Mouse (Mus musculus): ENCODE measurements at regions not wholly inside any gene's neighbourhood (a gene's known extent, or its start where the extent isn't known, plus 50 kb on each side); places are given as distances from the start of the nearest gene placed in this dataset.

DNA sequence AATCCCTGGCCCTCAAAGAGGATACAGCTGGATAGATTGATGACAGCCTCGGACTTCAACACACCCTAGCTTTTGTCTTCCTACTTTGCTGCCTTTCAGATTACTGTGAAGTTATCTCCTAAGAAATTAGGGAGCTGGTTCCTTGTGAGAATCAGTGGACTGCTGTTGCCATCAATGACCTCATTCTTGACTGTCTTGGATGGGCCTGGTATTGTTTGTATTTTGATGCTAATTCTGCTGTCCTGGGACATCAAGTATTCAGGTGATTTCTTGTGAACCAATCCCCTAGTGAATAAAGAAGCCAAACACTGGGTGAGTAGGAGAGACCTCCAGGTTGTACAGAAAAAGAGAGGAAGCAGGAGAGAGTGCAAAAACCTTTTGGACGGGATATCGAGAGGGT, 305.3 kb upstream of the Impad1 start:
- H3K4me3 ChIP-seq (ENCODE audit: low read length), result no peak overlapping the region
- no peak for ATAC-seq
- H3K27me3 ChIP-seq (replicated peaks; ENCODE audit: control insufficient read depth, insufficient read depth, low read length), result no peaks in the 10 kb centered on the region
- WGBS, result 96% methylated on average over 3 of the region's 3 CpGs
- H3K9ac ChIP-seq (ENCODE audit: low read depth, low read length), result no peak overlapping the region
- no peaks in the 10 kb centered on the region for H3K36me3 ChIP-seq (ENCODE audit: control insufficient read depth, insufficient read depth, low read length)
- no peak overlapping the region for H3K27ac ChIP-seq (ENCODE audit: low read depth, low read length)
- H3K4me2 ChIP-seq (ENCODE audit: low read length), result no peak overlapping the region
- H3K9me3 ChIP-seq (ENCODE audit: control insufficient read depth, low read length), result no peaks in the 10 kb centered on the region
- no peaks in the 10 kb centered on the region for H3K4me1 ChIP-seq (ENCODE audit: control insufficient read depth, insufficient read depth, low read depth, low read length)

- H3K4me2 ChIP-seq (ENCODE audit: low read length), result no peak overlapping the region
- H3K27ac ChIP-seq (ENCODE audit: low read depth, low read length), result no peak overlapping the region
- no peak overlapping the region for H3K4me3 ChIP-seq (ENCODE audit: low read length)
- no peaks in the 10 kb centered on the region for H3K9me3 ChIP-seq (ENCODE audit: control insufficient read depth, low read length)
- no peak overlapping the region for H3K9ac ChIP-seq (ENCODE audit: low read depth, low read length)
- ATAC-seq, result no peak
- no peaks in the 10 kb centered on the region for H3K36me3 ChIP-seq (ENCODE audit: control insufficient read depth, insufficient read depth, low read length)
- 41% methylated on average over 3 of the region's 3 CpGs for WGBS
- H3K4me1 ChIP-seq (ENCODE audit: control insufficient read depth, insufficient read depth, low read depth, low read length), result no peaks in the 10 kb centered on the region
- no peaks in the 10 kb centered on the region for H3K27me3 ChIP-seq (replicated peaks; ENCODE audit: control insufficient read depth, insufficient read depth, low read length)
These were observed 285.6 kb upstream of the Impad1 start for GRCm38 (mm10) chr4:5078723-5079122.

- 89% methylated on average over 1 of the region's 1 CpGs for WGBS
- no peaks in the 10 kb centered on the region for H3K9me3 ChIP-seq (ENCODE audit: control insufficient read depth, low read length)
- H3K27me3 ChIP-seq (replicated peaks; ENCODE audit: control insufficient read depth, insufficient read depth, low read length), result no peaks in the 10 kb centered on the region
- H3K4me2 ChIP-seq (ENCODE audit: low read length), result no peak overlapping the region
- no peaks in the 10 kb centered on the region for H3K36me3 ChIP-seq (ENCODE audit: control insufficient read depth, insufficient read depth, low read length)
- H3K4me1 ChIP-seq (ENCODE audit: control insufficient read depth, insufficient read depth, low read depth, low read length), result no peaks in the 10 kb centered on the region
- H3K4me3 ChIP-seq (ENCODE audit: low read length), result no peak overlapping the region
- no peak overlapping the region for H3K9ac ChIP-seq (ENCODE audit: low read depth, low read length)
- no peak overlapping the region for H3K27ac ChIP-seq (ENCODE audit: low read depth, low read length)
- ATAC-seq, result no peak
These were observed 281.6 kb upstream of the Impad1 start for GRCm38 (mm10) chr4:5074754-5075153.

DNA sequence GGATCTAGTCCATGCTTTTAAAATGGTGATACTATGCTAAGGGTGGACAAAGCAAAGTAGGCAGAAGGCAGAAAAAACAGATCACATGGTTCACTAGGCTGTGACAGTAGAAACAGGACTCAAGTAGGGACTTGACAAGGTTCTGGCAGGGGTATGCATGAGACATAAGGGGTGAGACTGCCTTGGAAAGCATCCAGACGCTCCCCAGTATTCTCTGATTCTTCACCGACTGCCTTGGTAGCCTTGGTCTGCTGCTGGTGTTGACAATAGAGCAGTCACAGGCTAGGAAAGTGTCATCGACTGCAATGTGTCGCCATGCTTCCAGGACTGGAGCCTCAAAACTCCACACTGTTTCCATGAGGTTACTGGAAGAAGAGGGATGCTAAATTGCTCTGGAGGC, 278.1 kb upstream of the Impad1 start:
- H3K4me3 ChIP-seq (ENCODE audit: low read length), result no peak overlapping the region
- no peaks in the 10 kb centered on the region for H3K4me1 ChIP-seq (ENCODE audit: control insufficient read depth, insufficient read depth, low read depth, low read length)
- no peak overlapping the region for H3K27ac ChIP-seq (ENCODE audit: low read depth, low read length)
- no peak overlapping the region for H3K4me2 ChIP-seq (ENCODE audit: low read length)
- H3K27me3 ChIP-seq (replicated peaks; ENCODE audit: control insufficient read depth, insufficient read depth, low read length), result no peaks in the 10 kb centered on the region
- no peaks in the 10 kb centered on the region for H3K9me3 ChIP-seq (ENCODE audit: control insufficient read depth, low read length)
- H3K36me3 ChIP-seq (ENCODE audit: control insufficient read depth, insufficient read depth, low read length), result no peaks in the 10 kb centered on the region
- H3K9ac ChIP-seq (ENCODE audit: low read depth, low read length), result no peak overlapping the region
- 70% methylated on average over 4 of the region's 4 CpGs for WGBS
- ATAC-seq, result peak; percentile 34; the same call in 1 of the 2 replicates

GRCm38 (mm10) chr4:5059290-5059955, 266.3 kb upstream of the Impad1 start:
- H3K27ac ChIP-seq (ENCODE audit: low read depth, low read length), result no peak overlapping the region
- WGBS, result 13% methylated on average over 2 of the region's 2 CpGs

GRCm38 (mm10) chr4:5029929-5030328, 236.8 kb upstream of the Impad1 start:
- Histone ChIP-seq H3K4me2 (ENCODE audit: low read length) (no peak overlapping the region), H3K9me3 (ENCODE audit: control insufficient read depth, low read length) (no peaks in the 10 kb centered on the region), H3K9ac (ENCODE audit: low read depth, low read length) (no peak overlapping the region), H3K27ac (ENCODE audit: low read depth, low read length) (no peak overlapping the region), H3K4me3 (ENCODE audit: low read length) (no peak overlapping the region), H3K4me1 (ENCODE audit: control insufficient read depth, insufficient read depth, low read depth, low read length) (no peaks in the 10 kb centered on the region), H3K27me3 (replicated peaks; ENCODE audit: control insufficient read depth, insufficient read depth, low read length) (no peaks in the 10 kb centered on the region), H3K36me3 (ENCODE audit: control insufficient read depth, insufficient read depth, low read length) (no peaks in the 10 kb centered on the region)
- no peak for ATAC-seq
- WGBS, result 65% methylated on average over 2 of the region's 2 CpGs

More at GRCm38 (mm10) chr4:5059290-5059955, 266.3 kb upstream of the Impad1 start:
- no peak overlapping the region for H3K4me3 ChIP-seq (ENCODE audit: low read length)
- no peaks in the 10 kb centered on the region for H3K9me3 ChIP-seq (ENCODE audit: control insufficient read depth, low read length)
- H3K27me3 ChIP-seq (replicated peaks; ENCODE audit: control insufficient read depth, insufficient read depth, low read length), result no peaks in the 10 kb centered on the region
- ATAC-seq, result peak; percentile 73; the same call in 1 of the 2 replicates
- H3K9ac ChIP-seq (ENCODE audit: low read depth, low read length), result no peak overlapping the region
- no peak overlapping the region for H3K4me2 ChIP-seq (ENCODE audit: low read length)
- no peaks in the 10 kb centered on the region for H3K4me1 ChIP-seq (ENCODE audit: control insufficient read depth, insufficient read depth, low read depth, low read length)
- H3K36me3 ChIP-seq (ENCODE audit: control insufficient read depth, insufficient read depth, low read length), result no peaks in the 10 kb centered on the region

- no peaks in the 10 kb centered on the region for H3K27me3 ChIP-seq (replicated peaks; ENCODE audit: control insufficient read depth, insufficient read depth, low read length)
- no peak for ATAC-seq
- H3K4me1 ChIP-seq (ENCODE audit: control insufficient read depth, insufficient read depth, low read depth, low read length), result no peaks in the 10 kb centered on the region
- H3K9me3 ChIP-seq (ENCODE audit: control insufficient read depth, low read length), result no peaks in the 10 kb centered on the region
- H3K27ac ChIP-seq (ENCODE audit: low read depth, low read length), result no peak overlapping the region
- H3K36me3 ChIP-seq (ENCODE audit: control insufficient read depth, insufficient read depth, low read length), result no peaks in the 10 kb centered on the region
- 87% methylated on average over 4 of the region's 4 CpGs for WGBS
- no peak overlapping the region for H3K9ac ChIP-seq (ENCODE audit: low read depth, low read length)
- no peak overlapping the region for H3K4me2 ChIP-seq (ENCODE audit: low read length)
- H3K4me3 ChIP-seq (ENCODE audit: low read length), result no peak overlapping the region
These were observed 194.3 kb upstream of the Impad1 start for GRCm38 (mm10) chr4:4987491-4987890.

DNA sequence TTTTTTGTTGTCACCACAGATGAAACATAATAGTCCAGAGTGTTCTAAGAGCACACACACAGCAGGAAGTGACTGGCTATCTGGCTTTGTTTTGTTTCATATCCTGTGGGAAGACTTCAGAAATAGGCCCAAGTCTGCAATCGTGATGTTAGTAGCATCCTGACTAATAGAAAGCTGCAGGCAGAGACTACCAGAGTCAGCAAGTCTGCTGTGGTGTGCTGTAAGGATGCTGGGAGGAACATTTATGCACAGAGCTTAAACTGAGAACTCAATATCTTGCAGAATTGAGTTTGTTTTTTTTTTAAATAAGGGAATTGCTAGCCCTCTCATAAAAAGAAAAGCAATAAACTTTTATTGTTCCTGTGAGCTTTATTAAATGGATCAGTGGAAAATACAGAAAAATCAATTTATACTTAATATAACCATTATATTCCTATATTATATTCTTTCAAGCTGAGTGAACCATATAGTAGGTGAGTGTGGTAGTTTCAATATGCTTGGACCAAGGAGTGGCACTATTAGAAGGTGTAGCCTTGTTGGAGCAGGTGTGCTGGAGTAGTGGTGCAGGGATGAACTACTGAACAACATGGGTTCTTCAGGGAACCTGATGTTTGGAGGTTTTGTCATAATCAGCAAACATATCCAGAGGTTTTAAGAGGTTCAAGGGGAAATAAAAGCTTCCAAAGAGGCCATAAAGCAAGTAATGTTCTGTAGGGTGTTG, 190.5 kb upstream of the Impad1 start:
- ATAC-seq, result peak; percentile 65
- Histone ChIP-seq H3K4me1 (ENCODE audit: control insufficient read depth, insufficient read depth, low read depth, low read length) (no peaks in the 10 kb centered on the region), H3K27me3 (replicated peaks; ENCODE audit: control insufficient read depth, insufficient read depth, low read length) (no peaks in the 10 kb centered on the region), H3K36me3 (ENCODE audit: control insufficient read depth, insufficient read depth, low read length) (no peaks in the 10 kb centered on the region), H3K27ac (ENCODE audit: low read depth, low read length) (no peak overlapping the region), H3K9ac (ENCODE audit: low read depth, low read length) (no peak overlapping the region), H3K4me2 (ENCODE audit: low read length) (no peak overlapping the region), H3K9me3 (ENCODE audit: control insufficient read depth, low read length) (no peaks in the 10 kb centered on the region), H3K4me3 (ENCODE audit: low read length) (no peak overlapping the region)
- 63% methylated on average over 1 of the region's 1 CpGs for WGBS

DNA sequence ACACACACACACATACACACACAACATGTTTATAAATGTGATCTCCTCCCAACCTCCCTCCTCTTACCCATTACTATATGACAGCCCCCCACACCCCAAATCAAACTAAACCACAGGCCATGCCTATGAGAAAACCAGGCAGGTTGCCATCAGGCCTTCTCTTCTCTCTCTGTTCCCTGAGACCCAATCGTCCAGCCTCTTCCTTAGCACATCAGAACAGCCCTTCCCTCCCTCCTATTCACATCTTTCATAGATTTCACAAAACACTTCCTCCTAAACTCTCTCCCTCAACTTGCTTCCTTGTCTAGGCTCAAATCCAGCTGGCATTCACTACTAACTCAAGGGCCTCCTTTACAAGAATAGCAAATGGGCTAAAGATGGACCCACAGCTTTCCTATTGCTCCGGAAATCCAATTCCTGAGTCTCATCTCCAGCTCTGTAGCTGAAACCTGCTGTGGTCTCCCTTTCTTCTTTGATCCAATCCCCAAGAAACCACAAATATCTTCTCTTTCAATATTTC, 178.7 kb upstream of the Impad1 start:
- no peak for ATAC-seq
- Histone ChIP-seq H3K9me3 (ENCODE audit: control insufficient read depth, low read length) (no peaks in the 10 kb centered on the region), H3K4me3 (ENCODE audit: low read length) (no peak overlapping the region), H3K27me3 (replicated peaks; ENCODE audit: control insufficient read depth, insufficient read depth, low read length) (no peaks in the 10 kb centered on the region), H3K4me2 (ENCODE audit: low read length) (no peak overlapping the region), H3K4me1 (ENCODE audit: control insufficient read depth, insufficient read depth, low read depth, low read length) (no peaks in the 10 kb centered on the region), H3K9ac (ENCODE audit: low read depth, low read length) (no peak overlapping the region), H3K36me3 (ENCODE audit: control insufficient read depth, insufficient read depth, low read length) (no peaks in the 10 kb centered on the region), H3K27ac (ENCODE audit: low read depth, low read length) (no peak overlapping the region)
- 80% methylated on average over 2 of the region's 2 CpGs for WGBS

Data from hindbrain, embryonic 16.5 days (tissue).